8 mouse cellular contexts compared by ENCODE assay signal in the genomic region with DNA sequence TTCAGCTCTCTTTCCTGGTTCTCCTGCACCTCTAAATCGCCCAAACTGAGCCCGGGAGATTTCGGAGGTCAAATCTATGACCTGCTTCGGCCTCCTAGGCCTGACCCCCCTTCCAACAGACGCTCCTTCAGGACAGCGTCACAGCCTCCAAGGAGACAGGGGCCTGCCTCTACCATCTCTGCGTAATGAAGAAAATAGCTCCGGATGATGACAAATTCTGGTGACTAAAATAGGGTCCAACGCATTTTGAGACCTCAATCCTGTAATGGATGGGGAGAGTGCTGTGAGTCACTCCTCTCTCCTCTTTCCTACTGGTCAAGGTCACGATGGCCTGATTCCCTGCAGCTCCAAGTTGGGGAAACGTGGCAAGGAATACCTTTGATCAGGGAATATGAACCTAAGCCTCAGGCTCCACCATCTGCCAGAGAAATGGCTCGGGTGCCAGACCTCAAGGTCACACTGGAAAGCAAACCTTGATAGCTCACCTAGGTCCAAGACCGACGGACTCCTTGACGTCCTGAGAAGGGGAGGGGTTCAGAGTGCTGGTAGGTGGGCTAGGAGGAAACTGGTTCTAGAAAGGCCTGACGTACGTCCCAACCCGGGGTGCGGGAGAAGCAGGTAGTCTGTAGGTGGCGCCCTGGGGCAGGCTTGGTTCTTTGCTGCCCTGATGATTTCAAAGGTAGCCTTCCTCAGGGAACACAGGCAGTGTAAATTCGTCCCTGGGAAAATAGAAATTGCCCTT. TPM values are rescaled to one million over a fixed set of nuclear protein-coding genes. Genes with fewer than 3 reads are reported as not detected.
DNase-seq lines count a peak whose midpoint lies in the region; ATAC-seq lines count a peak whose summit lies in the region.

No protein-coding gene starts in this region.

- peaks cover 26% of the 10 kb centered on the region for H3K4me1 ChIP-seq in hindbrain, embryonic 13.5 days (replicated peaks)

- 7% methylated on average over 21 of the region's 21 CpGs for WGBS in hindbrain, embryonic 13.5 days

- no peaks in the 10 kb centered on the region for H3K9me3 ChIP-seq in hindbrain, embryonic 13.5 days

- peak; percentile 92 for DNase-seq in R1 (ENCODE audit: low read depth, low spot score)
- DNase-seq in cerebellum, postnatal 14 days, result peak; percentile 93 to 95
- peak; percentile 80 to 82 for DNase-seq in frontal cortex, postnatal 14 days (ENCODE audit: low spot score in 2 of 2)
- peak; percentile 77 to 87 for DNase-seq in layer of hippocampus, postnatal 25 days (ENCODE audit: extremely low spot score in 1 of 2, low spot score in 1 of 2)
- peak; percentile 84 for DNase-seq in lung, postnatal 14 days
- peak; percentile 38 for DNase-seq in retina, adult 2 months (ENCODE audit: low read depth, low spot score)
- peak; percentile 90 for DNase-seq in thymus, postnatal 25 days

- peaks cover 19% of the 10 kb centered on the region for H3K36me3 ChIP-seq in hindbrain, embryonic 13.5 days

- ATAC-seq in hindbrain, embryonic 13.5 days (ENCODE audit: low FRiP score), result peak; percentile 68

- H3K4me3 ChIP-seq in hindbrain, embryonic 13.5 days, result peak overlapping the region; percentile 87

- H3K27ac ChIP-seq in hindbrain, embryonic 13.5 days, result peak overlapping the region; percentile 84

- peak overlapping the region; percentile 77 for H3K4me2 ChIP-seq in hindbrain, embryonic 13.5 days

- H3K27me3 ChIP-seq in hindbrain, embryonic 13.5 days, result no peaks in the 10 kb centered on the region

- peak overlapping the region; percentile 88 for H3K9ac ChIP-seq in hindbrain, embryonic 13.5 days

RNA-seq across cellular contexts. Expression of a gene that starts 0.7 kb away (rescaled TPM):
- polyA plus RNA-seq in hindbrain, embryonic 13.5 days (2015; fragmentation: Nextera tagmentation; extraction: Ambion mirVana), result 70.5 TPM in 2 replicates
- total RNA-seq in layer of hippocampus, postnatal 25 days (2021), result 10 to 100 TPM; 55.5 to 58.9 TPM

RNA-seq across cellular contexts. Expression of a gene that starts 49.1 kb away (rescaled TPM):
- 73.7 and 80.0 TPM in 2 replicates for polyA plus RNA-seq in hindbrain, embryonic 13.5 days (2015; fragmentation: Nextera tagmentation; extraction: Ambion mirVana)
- 100 to 1,000 TPM; 278 to 279 TPM for total RNA-seq in layer of hippocampus, postnatal 25 days (2021)

Comparison
In these comparisons a context has a peak if more than half of its experiments do, and no peak if none do; other contexts are left out.
1. Peak in every context shown above with its lines: DNase-seq, ATAC-seq, H3K4me3 ChIP-seq and H3K27ac ChIP-seq.
2. DNase-seq: peak in every context shown above with its lines; median percentile 94 in cerebellum, postnatal 14 days; 92 in R1; 90 in thymus, postnatal 25 days; 84 in lung, postnatal 14 days; 82 in layer of hippocampus, postnatal 25 days; 81 in frontal cortex, postnatal 14 days; 38 in retina, adult 2 months.